Mouse (Mus musculus) CH12F3 (cell line): ENCODE data around the gene Vipas39.

Experiments
- in situ Hi-C: fragments of 300-500 bp; cut with MboI; formaldehyde crosslinking; loops from 2 replicates; pipeline ENCODE4 v1.14.3; 2020; ENCODE audit warnings: low sequenced_read_pairs

Gene Vipas39

DNA sequence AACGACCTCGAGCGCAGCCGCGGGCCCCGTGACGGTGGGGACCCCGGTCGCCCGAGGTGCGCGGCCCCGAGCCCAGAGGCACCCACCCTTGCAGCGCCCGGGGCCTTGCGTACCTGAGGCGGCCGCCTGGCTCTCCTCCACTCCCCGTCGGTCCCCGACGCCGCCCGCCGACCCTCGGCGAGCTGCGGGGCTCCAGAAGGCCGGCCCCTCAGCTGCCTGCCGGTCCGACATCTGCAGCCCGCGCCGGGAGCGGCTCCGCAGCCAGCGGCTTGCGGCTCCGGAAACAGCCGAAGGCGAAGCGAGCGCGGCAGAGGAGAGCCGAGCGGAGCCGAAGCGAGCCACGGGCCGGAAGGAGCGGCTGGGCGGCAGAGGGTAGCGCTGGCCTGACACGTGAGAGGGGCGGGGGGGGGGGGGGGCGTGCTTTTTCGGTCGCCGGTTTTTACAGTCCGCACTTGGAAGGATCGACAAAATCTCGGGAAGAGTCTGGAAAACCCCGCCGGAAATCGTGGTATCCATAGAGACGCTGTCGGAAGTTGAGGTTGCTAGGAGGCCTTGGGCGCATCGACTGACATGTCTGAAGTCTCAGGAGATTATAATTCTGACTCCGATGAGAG, 66.0 kb downstream of the Vipas39 start, which contains the start of gene Tmed8:
Gene Tmed8, minus strand, starts transcription at position 482 of the 614 bp plus-strand sequence.
- in situ Hi-C loops: no loop called here

DNA sequence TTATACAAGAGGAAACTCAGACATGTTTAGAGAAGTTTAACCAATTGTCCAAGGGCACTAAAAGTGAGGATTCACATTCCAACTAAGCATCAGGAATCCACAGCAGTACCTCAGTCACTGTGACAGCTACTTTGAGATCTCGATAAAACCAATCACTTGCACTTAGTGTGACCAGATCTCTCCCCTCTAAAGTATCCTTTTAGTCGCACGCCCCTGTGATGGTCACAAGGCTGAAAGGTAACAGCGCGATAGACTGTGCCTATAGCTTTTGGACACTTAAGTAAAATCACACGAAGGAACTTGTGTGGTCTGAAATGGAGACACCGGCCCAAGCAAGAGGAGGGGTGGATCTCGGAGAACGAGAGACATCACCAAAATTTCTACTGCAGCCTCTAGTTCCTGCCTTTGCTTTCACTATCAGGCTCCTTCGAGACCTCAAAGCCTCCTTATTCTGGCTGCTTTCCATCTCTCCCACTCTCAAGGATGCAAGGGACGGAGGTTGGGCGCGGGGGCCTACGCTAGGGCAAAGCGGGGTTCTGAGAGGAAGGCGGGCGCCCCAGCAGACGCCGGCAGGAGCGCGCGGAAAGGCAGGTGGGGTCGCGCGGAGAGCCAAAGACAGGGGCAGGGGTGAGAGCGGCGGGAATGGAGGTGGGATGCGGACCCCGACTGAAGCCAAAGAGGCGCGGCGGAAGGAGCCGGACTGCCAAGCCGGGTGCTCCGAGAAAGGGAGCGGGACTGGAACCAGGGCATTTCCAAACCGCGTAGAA, 66.7 kb downstream of the Vipas39 start, which contains the start of gene Samd15:
Gene Samd15, plus strand, starts transcription at position 518 of the 767 bp plus-strand sequence.
- in situ Hi-C loops: no loop called here

DNA sequence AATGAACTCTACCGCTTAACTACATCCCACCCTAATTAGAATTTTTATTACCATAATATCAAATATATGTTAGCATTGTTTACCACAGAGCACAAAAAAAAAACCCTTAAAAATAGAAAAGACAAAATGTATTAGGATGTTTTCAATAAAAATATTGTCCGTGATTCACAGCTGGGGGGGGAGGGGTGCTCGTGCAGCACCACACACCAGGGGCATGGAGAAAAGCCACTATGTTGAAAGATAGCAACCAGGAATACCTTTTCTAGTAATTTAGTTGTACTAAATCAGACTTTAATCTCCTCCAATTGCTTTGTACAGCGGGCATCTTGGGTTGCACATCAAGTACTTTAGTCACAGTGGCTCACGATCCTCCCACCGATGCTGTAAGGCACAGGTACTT, 67.3 kb downstream of the Vipas39 start:
- in situ Hi-C loops: no loop called here

DNA sequence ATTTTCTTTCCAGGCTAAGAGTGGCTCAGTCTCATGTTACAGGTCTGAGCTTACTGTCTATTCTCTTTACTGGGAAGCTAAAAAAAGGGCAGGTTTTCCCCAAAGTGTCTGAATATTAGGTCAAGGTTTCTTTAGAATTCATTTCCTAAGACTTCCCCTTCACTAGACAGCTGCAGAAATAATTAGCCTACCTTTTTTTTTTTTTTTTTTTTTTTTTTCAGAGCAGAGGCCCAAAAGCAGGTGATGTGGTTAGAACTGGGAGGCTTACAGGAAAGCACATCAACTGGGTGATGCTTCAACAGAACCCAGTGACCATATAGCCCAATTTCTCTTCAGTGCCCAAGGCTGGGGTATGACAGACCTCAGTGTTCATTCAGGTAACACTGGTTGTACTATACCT, 69.7 kb downstream of the Vipas39 start:
- in situ Hi-C loops: no loop called here

DNA sequence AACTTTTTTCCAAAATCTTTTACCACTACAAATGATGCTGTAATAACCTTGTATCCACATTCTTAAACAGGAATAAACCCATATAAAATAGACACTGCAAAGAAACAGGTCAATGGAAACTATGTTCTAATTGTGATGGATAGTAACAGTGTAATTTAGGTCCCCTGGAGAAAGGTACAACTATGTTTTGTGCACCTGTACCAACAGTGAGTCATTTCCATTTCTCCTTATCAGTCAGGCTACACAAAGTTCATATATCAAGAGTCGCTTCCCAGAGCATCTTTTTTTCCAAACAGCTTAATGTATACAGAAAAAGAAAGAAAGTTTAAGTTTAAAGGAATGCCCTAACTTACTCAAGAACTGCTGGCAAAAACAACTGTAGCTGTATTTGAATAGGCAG, 71.0 kb downstream of the Vipas39 start:
- in situ Hi-C loops: no loop called here

DNA sequence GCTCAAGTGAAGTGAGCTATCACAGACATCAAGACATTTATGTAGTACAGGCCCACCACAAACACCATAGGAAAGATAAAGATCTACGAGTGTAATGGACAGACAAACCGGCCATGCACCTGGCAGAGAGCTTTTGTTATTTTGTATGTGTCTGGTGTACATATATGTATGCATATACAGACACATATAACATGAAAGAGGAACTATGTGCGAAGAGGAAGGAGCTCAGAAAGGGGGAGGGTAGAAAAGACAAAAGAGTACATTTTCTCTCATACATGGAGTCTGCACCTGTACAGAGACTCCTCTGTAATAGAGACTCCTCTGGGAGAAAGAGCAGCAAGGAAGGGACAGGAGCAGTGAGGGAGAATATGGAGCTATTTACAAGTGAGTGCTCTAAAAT, 73.0 kb downstream of the Vipas39 start:
- in situ Hi-C loops: no loop called here
